ENCODE assay signal across 20 mouse cellular contexts in genomic region chr8:115147006-115147405, GRCm38 (mm10).
DNase-seq lines count a peak whose midpoint lies in the region; ATAC-seq and TF ChIP-seq lines count a peak whose summit lies in the region.
"Had no signal": no experiment of that assay in that cellular context is flagged by ENCODE, and none has a peak within 500 bp of the region (broad histone marks: within the 10 kb centered on the region; RNA-seq: fewer than 3 reads in every experiment).

No protein-coding gene starts in this region.

- H3K4me2 ChIP-seq in heart, embryonic 12.5 days: no peak overlapping the region
- no peak overlapping the region for H3K4me2 ChIP-seq in intestine, postnatal 0 days (replicated peaks; ENCODE audit: low read depth)
- H3K4me2 ChIP-seq: heart, embryonic 13.5 days; hindbrain, embryonic 14.5 days; limb, embryonic 15.5 days; lung, embryonic 15.5 days; midbrain, embryonic 12.5 days had no signal

- peaks cover 14% of the 10 kb centered on the region; the same call in 1 of the 2 replicates for H3K27me3 ChIP-seq in heart, embryonic 12.5 days (replicated peaks)
- no peaks in the 10 kb centered on the region for H3K27me3 ChIP-seq in intestine, postnatal 0 days (replicated peaks; ENCODE audit: control insufficient read depth, insufficient read depth, low read length)
- H3K27me3 ChIP-seq: lung, embryonic 15.5 days; Patski had no signal

- H3K4me1 ChIP-seq in heart, embryonic 12.5 days (replicated peaks): peaks cover 30% of the 10 kb centered on the region
- H3K4me1 ChIP-seq in intestine, postnatal 0 days (replicated peaks; ENCODE audit: control insufficient read depth, insufficient read depth, low read length): no peaks in the 10 kb centered on the region

- H3K36me3 ChIP-seq in heart, embryonic 12.5 days: no peaks in the 10 kb centered on the region
- H3K36me3 ChIP-seq in intestine, postnatal 0 days (ENCODE audit: control insufficient read depth, insufficient read depth): no peaks in the 10 kb centered on the region
- H3K36me3 ChIP-seq: heart, embryonic 13.5 days; limb, embryonic 15.5 days; lung, embryonic 15.5 days; midbrain, embryonic 12.5 days had no signal

- no peak overlapping the region for H3K27ac ChIP-seq in heart, embryonic 12.5 days (ENCODE audit: poor library complexity, severe bottlenecking)
- no peak overlapping the region for H3K27ac ChIP-seq in intestine, postnatal 0 days (ENCODE audit: low read depth, low read length)
- H3K27ac ChIP-seq: heart, embryonic 13.5 days; hindbrain, embryonic 14.5 days; left cerebral cortex, adult 2 months; limb, embryonic 15.5 days; lung, embryonic 15.5 days; midbrain, embryonic 12.5 days had no signal

- no peak overlapping the region for H3K9ac ChIP-seq in heart, embryonic 12.5 days
- H3K9ac ChIP-seq in intestine, postnatal 0 days (ENCODE audit: low read depth, low read length): no peak overlapping the region
- H3K9ac ChIP-seq: heart, embryonic 13.5 days; hindbrain, embryonic 14.5 days; limb, embryonic 15.5 days; lung, embryonic 15.5 days; midbrain, embryonic 12.5 days had no signal

- intact Hi-C loops in heart, postnatal 10 days (cut with DNase I): no loop called here

- no peak overlapping the region for H3K4me3 ChIP-seq in heart, embryonic 12.5 days
- no peak overlapping the region for H3K4me3 ChIP-seq in intestine, postnatal 0 days (ENCODE audit: low read depth, low read length)
- H3K4me3 ChIP-seq: erythroblast, embryonic 14.5 days; heart, embryonic 13.5 days; left cerebral cortex, adult 2 months; limb, embryonic 15.5 days; lung, embryonic 15.5 days; midbrain, embryonic 12.5 days had no signal

- H3K9me3 ChIP-seq in heart, embryonic 12.5 days (replicated peaks): no peaks in the 10 kb centered on the region
- H3K9me3 ChIP-seq in intestine, postnatal 0 days (ENCODE audit: control insufficient read depth): no peaks in the 10 kb centered on the region
- H3K9me3 ChIP-seq: heart, embryonic 13.5 days; limb, embryonic 15.5 days; lung, embryonic 15.5 days; midbrain, embryonic 12.5 days had no signal

- DNase-seq in cerebellum, postnatal 10 days: peak; percentile 65 to 75
- DNase-seq in cerebellum, adult 9-10 months: no peak
- DNase-seq in heart, postnatal 10 days: peak; percentile 12 to 54
- peak; percentile 60 for DNase-seq in retina, postnatal 1 day
- DNase-seq in retina, embryonic 14.5 days (ENCODE audit: low spot score): no peak
- peak; percentile 36 for DNase-seq in ovary, postnatal 14 days (ENCODE audit: low spot score)
- DNase-seq: cerebellum, adult 11-12 months; embryo, embryonic 11 days; kidney, adult 18-20 months; kidney, postnatal 25 days had no signal

- no peak for TF ChIP-seq CTCF in intestine, postnatal 0 days (IDR thresholded peaks at IDR 0.05; ENCODE audit: low read depth)

- ATAC-seq in heart, embryonic 12.5 days (ENCODE audit: insufficient number of reproducible peaks, low FRiP score): no peak
- no peak for ATAC-seq in intestine, postnatal 0 days
- ATAC-seq: Patski had no signal

- 60% methylated on average over 9 of the region's 9 CpGs for WGBS in heart, embryonic 12.5 days
- WGBS in intestine, postnatal 0 days: 63% methylated on average over 9 of the region's 9 CpGs

Comparison
In these comparisons a context has a peak if more than half of its experiments do, and no peak if none do; other contexts are left out.
1. DNase-seq: peak in cerebellum, postnatal 10 days (2 of 2), heart, postnatal 10 days (2 of 2), retina, postnatal 1 day (single experiment) and ovary, postnatal 14 days (single experiment); none in cerebellum, adult 9-10 months (single experiment) and retina, embryonic 14.5 days (single experiment).